Mouse (Mus musculus) thymus, postnatal 0 days (tissue): Measurements from ENCODE around the gene Gm9887. TPM values are rescaled to one million over a fixed set of nuclear protein-coding genes. Genes with fewer than 3 reads are reported as not detected.
"Not testable (repeated sequence)": the region's sequence is repeated elsewhere in the genome, so short reads cannot be mapped to it uniquely, and the experiment has no call there.

Source experiments
- DNase-seq: peaks from one replicate; pipeline ENCODE4 v3.0.0-alpha.2; 2015; ENCODE audit warnings: low spot score
- polyA plus RNA-seq: library from polyadenylated mRNA; unstranded; fragments of >200 nt; fragmentation: Nextera tagmentation; extraction: Ambion mirVana; gene quantifications from 2 replicates; pipeline ENCODE4 v1.2.1, GENCODE M21; 2015

The Gm9887 gene
- polyA plus RNA-seq, 1 experiment from 2014 or later, result 2.9 TPM

DNA sequence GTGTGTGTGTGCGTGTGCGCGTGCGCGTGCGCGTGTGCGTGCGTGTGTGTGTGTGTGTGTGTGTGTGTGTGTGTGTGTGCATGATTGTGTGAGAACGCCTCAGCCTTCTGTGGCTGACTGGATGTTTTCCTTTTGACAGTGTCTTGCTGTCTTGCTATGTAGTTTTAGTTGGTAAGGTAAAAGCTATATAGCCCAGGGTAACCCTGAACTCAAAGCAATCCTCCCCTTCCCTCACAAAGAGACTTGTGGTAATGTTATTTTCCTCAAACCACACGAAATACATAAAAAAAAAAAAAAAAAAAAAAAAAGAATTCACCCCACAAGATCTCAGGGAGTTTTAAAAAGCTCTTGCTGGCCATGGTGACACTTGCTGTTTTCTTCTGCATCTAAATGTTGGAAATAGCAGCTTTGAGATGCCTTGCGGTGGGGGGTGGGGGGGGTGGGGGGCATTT is 14.0 kb upstream of the Gm9887 start:
- DNase-seq, result not testable (repeated sequence)

DNA sequence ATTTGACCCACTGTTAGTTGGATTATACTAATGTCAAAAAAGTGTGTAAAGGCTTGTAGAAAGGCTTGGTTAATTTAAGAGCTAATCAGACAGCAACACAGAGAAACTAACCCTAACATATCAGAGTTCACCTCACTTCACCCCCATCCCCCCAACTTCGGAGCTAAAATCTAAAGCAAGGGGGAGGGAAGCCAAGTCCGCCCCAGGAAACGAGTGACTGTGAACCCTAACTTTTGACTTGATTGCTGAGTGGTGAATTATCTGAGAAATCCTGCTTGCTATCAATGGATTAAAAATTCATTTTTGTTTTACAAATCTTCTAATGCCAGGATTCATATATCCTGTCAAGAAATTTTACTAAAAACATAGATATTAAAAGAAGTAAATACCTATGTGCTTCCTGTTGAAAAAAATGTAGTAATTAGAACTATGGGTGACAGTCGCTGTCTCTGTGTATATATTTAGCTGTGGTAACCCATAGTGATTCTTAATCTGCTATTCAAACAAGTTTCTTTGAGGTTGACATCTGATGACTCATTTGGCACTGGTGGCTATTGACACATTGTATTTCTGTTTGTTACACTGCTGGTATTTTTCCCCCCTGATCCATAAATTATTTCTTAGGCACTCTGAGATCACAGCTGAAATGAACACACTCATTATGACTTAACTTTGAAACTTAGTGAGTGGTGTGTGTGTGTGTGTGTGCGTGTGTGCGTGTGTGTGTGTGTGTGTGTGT is 13.5 kb upstream of the Gm9887 start:
- no peak for DNase-seq

DNA sequence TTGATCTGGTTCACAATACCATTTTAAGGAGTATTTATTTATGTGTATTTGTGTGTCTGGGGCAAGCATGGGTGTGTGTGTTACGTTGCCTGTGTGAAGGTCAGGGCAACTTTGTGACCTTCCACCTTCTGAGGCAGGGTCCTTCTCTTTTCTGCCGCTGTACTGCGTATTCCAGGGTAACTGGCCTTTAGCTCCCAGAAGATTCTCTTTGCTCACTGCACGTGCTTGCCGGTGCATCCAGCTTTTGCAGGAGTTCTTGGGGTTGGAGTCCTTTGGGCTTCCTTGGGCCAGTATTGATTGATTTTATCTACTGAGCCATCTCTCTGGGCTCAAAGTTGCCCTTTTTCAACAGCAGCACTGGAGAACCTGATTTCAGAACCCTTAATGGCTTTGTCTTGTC is 12.3 kb upstream of the Gm9887 start:
- no peak for DNase-seq

DNA sequence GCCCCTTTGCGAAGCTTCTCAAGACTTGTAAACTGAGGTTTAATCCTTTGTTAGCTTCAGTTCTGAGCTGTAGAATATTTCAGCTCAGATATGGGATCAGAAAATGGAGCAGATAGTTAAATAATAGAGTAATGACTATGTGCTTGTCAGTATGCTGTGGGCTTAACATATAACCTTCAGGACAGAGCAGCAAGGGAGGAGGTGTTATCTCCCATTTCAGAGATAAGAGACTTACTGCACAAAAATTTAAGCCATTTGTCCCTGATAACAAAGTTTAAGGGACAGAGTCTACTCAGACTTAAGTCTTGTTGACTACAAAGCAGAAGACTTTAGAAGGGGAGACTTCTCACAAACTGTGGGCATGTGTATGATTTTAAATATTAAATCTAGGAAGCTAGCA is 10.6 kb upstream of the Gm9887 start:
- no peak for DNase-seq

DNA sequence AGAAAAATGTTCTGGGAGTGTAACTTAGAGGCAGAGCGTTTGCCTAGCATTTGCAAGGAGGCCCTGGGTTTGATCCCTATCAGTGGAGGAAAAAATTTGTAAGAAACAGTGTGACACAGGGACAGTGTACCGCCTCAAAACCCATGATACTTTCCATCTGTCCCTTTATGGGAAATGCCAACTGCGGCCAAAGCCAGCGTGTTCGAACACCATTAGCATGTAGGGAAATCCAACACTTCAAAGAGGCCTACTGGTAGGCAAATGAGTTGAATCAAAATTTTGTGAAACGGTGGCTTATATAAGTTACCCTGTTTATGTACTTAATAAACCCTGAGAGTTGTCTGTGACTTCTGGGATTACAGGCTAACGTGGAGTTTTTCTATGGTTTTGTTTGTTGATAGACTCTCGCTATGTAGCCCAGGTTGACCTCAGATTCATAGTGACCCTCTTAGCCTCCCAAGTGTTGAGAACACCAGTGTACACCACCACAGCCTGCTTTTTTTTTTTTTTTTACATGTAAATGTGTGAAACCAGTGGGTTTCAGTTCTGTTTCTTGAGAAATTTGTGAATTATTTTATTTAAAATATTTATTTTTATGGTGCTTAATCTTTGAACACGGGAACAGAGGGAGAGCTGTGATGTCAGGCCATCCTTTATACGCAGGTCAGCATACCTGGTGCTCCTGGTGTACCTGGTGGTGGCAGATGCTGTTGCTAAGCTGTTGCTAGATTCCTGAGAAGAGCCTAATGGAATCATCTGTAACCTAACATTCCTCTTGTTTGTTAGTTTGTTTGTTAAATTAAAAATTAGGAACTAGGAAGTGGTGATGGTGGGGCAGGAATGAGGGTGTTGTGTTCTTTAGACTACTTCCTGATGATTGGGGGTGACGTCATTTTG is 6.5 kb upstream of the Gm9887 start:
- DNase-seq, result no peak

DNA sequence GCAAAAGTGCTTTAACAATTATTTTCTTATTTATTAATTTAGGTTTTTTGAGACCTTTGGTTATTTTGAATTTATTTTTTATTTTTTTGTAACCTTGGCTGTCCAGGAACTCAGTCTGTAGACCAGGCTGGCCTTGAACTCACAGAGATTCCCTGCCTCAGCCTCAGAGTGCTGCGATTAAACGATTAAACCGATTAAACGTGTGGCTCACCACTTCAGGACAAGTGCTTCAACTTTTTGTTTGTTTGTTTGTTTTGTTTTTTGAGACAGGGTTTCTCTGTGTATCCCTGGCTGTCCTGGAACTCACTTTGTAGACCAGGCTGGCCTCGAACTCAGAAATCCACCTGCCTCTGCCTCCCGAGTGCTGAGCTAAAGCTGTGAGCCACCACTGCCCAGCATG is 5.4 kb upstream of the Gm9887 start:
- not testable (repeated sequence) for DNase-seq

DNA sequence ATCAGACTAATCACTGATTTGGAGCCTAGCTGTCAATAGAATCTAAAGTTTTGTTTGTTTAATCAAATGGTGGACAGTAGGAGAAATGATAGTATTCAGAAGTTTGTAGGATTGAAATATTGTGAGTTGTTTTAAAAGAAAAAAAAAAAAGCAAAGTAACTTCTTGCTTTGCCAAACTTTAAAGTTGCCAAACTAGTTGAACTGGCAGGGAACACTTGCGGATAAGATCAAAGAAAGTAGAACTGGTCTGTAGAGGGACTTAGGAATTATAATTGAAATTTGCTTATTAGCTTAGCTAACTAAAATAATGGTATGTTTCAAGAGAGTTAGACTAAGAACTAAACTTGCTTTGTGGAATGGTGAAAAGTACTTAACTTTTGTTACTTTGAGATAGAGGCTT is 4.9 kb upstream of the Gm9887 start:
- no peak for DNase-seq

DNA sequence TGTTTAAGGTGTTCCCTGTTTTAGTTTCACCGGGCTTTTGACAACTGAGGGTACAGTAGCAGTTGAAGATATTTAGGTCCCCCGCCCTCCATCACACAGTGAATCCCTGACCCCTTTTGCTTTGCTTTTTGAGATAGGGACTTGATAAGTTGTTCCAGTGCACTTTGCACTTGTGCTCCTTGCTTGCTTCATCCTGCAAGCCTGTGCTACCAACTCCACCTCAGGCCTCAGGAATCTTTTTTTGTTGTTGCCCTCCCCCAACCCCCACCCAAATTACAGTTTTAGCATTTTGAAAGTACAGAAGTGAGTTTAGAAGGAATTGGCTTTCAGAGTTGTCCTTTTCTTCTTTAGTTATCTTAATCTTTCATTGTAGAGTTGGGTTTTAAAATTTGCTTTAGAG is 3.9 kb upstream of the Gm9887 start:
- DNase-seq, result no peak

DNA sequence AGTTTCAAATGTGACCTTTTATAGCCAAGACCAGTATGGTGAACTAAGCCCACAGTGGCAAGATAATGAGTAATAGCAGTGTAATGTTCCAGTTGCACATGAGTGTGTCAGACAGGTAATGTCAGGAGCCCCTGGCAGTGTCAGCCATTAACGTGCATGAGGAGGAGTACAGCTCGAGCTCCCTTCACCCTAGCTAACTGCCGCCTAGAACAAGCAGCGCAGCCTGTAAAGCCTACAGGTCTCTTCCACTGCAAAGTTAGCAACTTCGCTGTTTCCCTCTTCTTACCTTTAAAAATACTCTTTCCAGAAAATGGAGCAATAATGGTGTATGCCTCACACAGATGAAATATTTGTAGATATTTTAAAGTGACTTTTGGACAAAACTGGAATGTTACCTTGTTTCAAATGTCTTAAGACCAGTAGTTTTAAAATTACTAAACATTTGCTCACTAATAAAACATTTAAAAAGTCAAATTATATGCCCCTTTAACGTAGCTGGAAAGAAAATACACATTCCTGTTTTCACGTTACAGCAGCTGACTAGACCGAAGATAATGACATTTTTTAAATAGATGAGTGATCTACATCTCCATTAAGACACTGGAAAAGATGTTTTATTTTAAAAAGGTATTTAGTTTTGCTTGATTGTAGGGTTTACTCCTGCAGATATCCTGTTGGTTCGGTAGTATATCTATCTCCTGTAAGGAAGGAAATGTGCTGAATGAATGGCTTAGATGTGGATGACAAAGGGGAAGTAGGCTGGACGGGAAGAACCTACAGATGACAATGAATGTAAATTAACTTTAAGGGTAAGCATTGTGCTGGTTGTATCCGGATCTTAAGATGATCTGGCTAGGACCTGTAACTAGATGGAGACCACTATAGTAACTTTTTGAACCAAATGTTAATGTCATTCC is 1.9 kb upstream of the Gm9887 start:
- DNase-seq, result peak; percentile 34

DNA sequence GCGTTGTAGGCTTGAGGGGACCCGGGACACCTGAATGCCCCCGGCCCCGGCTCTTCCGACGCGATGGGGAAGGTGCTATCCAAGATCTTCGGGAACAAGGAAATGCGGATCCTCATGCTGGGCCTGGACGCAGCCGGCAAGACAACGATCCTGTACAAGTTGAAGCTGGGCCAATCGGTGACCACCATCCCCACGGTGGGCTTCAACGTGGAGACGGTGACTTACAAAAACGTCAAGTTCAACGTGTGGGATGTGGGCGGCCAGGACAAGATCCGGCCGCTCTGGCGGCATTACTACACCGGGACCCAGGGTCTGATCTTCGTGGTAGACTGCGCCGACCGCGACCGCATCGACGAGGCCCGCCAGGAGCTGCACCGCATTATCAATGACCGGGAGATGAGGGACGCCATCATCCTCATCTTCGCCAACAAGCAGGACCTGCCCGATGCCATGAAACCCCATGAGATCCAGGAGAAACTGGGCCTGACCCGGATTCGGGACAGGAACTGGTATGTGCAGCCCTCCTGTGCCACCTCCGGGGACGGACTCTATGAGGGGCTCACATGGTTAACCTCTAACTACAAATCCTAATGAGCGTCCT is 573 bp upstream of the Gm9887 start:
- peak; percentile 35 for DNase-seq

DNA sequence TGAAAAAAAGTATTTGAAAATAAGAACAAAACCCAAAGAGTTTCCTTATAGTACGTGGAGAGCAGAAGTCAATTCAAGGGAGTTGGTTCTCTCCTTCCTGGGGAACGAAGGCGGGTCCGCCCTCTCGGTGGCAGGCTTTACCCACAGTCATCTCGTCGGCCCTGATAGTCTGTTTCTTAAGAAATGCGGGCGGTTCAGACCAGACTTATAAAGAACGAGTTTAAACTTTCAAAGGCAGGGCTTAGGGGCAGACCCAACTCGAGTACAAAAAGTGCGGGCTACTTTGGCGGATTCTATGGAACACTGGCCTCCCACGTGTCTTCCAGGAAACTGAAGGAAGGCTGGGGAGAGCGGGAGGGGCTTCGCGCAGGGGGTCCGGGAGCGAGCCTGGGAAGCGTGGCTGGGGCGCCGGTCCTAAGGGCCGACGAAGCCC is 821 bp downstream of the Gm9887 start:
- peak; percentile 86 for DNase-seq

DNA sequence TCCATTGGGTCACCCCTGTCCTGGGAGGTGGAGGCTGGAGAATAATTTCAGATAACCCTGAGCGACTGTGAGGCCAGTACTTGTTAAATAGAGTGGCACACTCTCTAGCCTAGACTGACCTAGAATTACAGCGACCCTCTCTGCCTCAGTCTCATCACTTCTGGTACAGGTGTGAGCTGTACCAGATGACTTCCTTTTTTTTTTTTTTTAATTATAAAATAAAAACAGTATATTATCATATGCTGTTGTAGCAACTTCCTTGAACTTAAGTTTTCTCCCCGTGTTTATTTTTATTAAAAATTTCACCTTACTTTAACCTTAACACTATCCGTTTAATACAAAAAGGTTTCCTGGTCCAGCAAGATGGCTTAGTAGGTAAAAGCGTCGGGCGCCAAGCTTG is 1.3 kb downstream of the Gm9887 start:
- no peak for DNase-seq

DNA sequence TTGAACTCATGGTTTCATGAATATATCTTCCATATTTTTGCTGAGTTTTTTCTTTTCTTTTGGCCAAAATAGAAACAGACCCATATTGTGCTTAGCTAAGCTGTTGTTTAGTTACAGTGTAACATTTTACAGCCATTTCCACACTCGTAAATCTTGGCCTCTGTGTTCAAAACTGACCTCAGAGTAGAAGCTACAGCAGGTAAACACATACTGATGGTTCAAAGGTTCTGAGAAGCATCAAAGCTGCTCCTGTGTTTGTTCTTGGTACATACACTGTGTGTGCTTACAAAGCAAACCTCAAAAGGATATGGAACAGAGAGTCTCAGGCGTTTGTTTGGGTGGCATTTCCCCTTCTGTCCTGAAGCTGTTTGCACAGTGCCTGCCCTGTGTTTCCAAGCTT is 4.7 kb downstream of the Gm9887 start:
- DNase-seq, result peak; percentile 38

DNA sequence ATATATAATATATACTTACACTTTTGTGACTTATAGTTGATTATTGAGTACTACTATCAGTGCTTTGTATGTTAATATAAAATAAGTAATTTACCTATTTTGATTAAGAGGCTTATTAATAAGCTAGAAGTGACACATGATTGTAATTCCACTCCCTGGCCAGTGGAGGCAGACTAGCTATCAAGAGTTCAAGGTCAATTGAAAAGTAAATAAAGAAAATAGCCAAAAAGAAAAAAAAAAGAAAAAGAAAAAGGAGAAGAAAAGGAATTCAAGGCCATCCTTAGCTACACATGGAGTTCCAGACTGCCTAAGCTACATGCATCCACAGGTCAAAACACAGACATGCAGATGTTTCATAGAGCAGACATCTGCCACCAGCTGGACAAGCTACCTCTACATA is 5.8 kb downstream of the Gm9887 start:
- DNase-seq, result no peak

DNA sequence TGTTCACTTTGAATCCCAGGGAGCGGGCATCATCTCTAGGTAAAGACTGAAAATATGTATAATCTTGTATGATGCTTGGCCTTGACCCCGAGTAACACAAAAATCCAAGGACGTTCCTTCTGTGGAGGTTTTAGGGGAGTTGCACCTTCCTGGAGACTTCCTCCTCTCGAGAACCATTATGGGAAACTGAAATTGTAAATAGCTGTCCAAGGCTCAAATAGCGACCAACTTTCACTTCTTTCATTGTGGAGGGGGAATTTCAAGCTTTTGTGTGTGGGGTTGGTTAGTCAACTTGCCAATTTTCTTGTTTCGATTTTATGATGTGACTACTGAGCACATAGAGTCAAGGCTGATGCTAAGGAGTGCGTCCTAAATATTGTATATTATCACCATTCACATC is 6.5 kb downstream of the Gm9887 start:
- no peak for DNase-seq

DNA sequence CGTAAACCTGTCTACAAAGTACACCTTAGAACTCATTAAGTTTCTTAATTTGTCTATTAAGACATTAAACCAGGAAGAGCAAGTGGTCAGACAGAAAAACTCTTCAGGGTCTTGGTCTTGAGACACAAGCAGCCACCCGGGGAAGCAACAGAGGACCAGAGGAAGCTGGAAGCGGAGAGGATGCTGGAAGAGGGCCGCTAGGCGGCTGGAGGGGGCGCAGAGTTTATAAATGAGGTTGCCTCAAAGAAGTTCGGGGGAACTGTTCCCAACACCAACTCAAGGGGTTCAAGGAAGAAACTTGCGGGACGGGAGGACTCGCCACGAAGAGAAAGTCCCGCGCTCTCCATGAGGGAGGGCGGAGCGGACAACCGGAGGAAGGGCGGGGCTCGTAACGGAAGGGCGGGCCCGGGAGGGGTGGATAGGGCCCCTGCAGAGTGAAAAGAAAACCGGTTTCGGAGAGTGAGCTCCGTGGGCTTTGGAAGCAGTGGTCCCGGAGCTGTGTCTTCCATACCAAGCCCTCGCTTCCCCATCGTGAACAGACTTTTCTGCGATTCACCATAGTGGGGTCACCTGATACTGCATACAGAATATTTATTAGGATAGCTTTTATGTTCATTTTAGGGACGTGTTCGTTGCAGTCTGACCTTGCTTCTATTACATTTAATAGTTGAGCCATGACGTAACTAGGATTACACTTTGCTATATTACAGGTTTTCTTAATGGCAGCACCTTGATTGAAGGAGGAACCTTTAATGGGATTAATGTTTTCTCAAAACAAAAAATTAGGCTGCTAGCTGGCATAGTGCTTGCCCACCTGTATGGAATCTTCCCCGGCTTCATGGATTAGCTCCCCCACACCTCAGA is 8.1 kb downstream of the Gm9887 start:
- DNase-seq, result peak; percentile 78

DNA sequence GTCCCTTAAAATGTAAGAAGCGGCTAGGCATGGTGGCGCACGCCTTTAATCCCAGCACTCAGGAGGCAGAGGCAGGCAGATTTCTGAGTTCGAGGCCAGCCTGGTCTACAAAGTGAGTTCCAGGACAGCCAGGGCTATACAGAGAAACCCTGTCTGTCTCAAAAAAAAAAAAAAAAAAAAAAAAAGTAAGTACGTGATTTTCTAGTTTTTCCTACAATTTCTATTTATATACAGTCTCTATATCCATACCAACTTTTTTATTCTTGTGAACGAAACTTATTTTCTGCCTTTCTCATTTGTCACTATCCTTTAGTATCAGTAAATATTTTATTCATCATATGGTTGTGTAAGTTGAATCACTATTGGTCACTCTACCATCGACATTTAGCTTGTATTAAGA is 9.1 kb downstream of the Gm9887 start:
- DNase-seq, result not testable (repeated sequence)

DNA sequence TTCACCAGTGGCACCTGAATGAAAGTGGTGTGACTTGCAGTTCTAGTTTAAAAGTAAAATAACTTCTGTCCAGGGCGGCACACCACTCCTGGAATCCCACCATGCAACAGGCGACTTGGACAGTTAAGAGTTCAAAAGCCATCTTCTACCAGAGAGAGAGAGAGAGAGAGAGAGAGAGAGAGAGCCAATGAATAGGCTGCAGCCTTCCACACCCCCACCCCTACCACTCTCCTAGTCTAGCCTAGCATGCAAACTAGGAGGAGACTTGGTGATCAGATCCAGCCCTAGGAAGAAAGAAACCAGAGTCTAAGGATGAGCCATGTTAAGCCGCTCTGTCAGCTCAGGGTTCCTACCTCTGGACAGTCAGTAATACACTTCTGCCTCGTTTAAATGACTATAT is 9.9 kb downstream of the Gm9887 start:
- peak; percentile 32 for DNase-seq

DNA sequence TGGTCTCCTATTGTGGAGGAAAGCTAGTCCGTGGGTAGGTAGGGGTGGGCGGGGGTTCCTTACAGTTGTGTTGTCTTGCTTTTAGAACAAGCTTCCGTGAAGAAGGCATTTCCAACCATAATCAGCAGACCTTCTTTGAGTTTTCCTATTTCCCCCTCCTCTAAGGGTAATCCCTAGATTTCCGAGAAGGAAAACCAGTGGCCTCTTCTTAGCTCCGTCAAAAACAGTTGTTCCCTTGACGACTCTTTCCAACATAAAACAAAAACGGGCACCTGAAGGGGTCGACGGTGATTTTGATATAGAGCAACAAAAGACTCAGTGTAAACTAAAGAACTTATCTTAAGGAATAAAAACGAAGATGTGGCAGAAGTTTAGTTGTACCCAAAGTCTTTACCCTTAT is 10.3 kb downstream of the Gm9887 start:
- DNase-seq, result no peak
